Mouse (Mus musculus): Measurements from ENCODE around the gene Armc2.

GRCm38 (mm10) chr10:41880206-41880605 lies 138.0 kb downstream of the Armc2 start:
- TF ChIP-seq CTCF (conservative IDR thresholded peaks at IDR 0.05; ENCODE audit: low read length) (no peak), NANOG (IDR thresholded peaks at IDR 0.05; ENCODE audit: borderline replicate concordance, low read length) (no peak)
